Comparison of ENCODE assay signal across 19 mouse cellular contexts in the genomic region with DNA sequence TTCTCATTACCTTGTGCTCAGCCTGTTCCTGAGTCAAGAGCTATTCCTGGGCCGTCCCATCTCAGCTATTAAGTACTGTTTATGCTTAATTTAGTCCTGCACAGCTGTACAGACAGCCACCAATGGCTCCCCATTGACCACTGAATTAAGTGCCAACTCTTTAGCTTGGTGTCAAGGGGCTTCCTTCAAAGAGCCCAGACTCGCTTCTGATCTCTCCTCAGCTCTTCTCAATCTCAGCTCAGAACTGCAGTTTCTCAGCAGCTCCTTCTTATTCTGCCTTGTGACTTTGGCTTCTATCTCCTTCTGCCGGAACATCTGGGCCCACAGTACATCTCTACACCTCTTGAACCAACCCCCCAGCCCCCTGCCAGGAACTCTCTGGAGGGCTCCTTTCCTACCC.
"Had no signal": no experiment of that assay in that cellular context is flagged by ENCODE, and none has a peak within 500 bp of the region (broad histone marks: within the 10 kb centered on the region; RNA-seq: fewer than 3 reads in every experiment).

No protein-coding gene starts in this region.

- H3K9ac ChIP-seq: liver, embryonic 13.5 days; liver, embryonic 15.5 days; liver, postnatal 0 days; lung, embryonic 15.5 days; midbrain, embryonic 12.5 days; stomach, embryonic 15.5 days had no signal

- H3K27ac ChIP-seq: liver, embryonic 13.5 days; liver, embryonic 15.5 days; lung, embryonic 15.5 days; macrophage; midbrain, embryonic 12.5 days; stomach, embryonic 15.5 days; stomach, postnatal 0 days had no signal

- ATAC-seq: liver, postnatal 0 days; lung, postnatal 0 days had no signal

- H3K27me3 ChIP-seq: liver, embryonic 13.5 days; liver, embryonic 15.5 days; lung, embryonic 15.5 days; stomach, embryonic 15.5 days had no signal

- H3K4me2 ChIP-seq: liver, embryonic 11.5 days; liver, embryonic 13.5 days; liver, embryonic 15.5 days; lung, embryonic 15.5 days; midbrain, embryonic 12.5 days; stomach, embryonic 15.5 days had no signal

- H3K4me3 ChIP-seq: liver, embryonic 13.5 days; liver, embryonic 15.5 days; lung, embryonic 15.5 days; megakaryocyte, embryonic 14.5 days; midbrain, embryonic 12.5 days; stomach, embryonic 15.5 days had no signal

- DNase-seq: liver, embryonic 13.5 days; liver, postnatal 0 days; lung, adult 2 months; lung, postnatal 14 days; lung, postnatal 36 days; midbrain, embryonic 14.5 days; right cerebral cortex, postnatal 14 days; thymus, adult 2 months; thymus, postnatal 25 days; thymus, postnatal 4 days had no signal

- H3K36me3 ChIP-seq: liver, embryonic 13.5 days; liver, embryonic 15.5 days; lung, embryonic 15.5 days; midbrain, embryonic 12.5 days; stomach, embryonic 15.5 days had no signal

- H3K9me3 ChIP-seq: liver, embryonic 13.5 days; liver, embryonic 15.5 days; lung, embryonic 15.5 days; midbrain, embryonic 12.5 days; stomach, embryonic 15.5 days had no signal

- H3K4me1 ChIP-seq: liver, embryonic 13.5 days; liver, embryonic 15.5 days; stomach, embryonic 15.5 days had no signal
